Mouse (Mus musculus) midbrain, embryonic 10.5 days (tissue): Measurements from ENCODE around the gene Inpp5a. TPM values are rescaled to one million over a fixed set of nuclear protein-coding genes. Genes with fewer than 3 reads are reported as not detected.

Source experiments
- DNase-seq: peaks from one replicate; pipeline ENCODE4 v3.0.0-alpha.2; 2017; ENCODE audit warnings: low spot score
- H3K27ac ChIP-seq: fragments of 300-500 bp; sonication (generic); replicated peaks from 2 replicates; pipeline ENCODE4 v1.5.1; 2016; ENCODE audit warnings: mild to moderate bottlenecking
- H3K27me3 ChIP-seq: fragments of 300-500 bp; sonication (generic); 2 replicates; pipeline ENCODE4 v1.6.1; 2016; ENCODE audit warnings: low read depth, mild to moderate bottlenecking; ENCODE audit not compliant: poor library complexity, severe bottlenecking
- H3K36me3 ChIP-seq: fragments of 300-500 bp; sonication (generic); 2 replicates; pipeline ENCODE4 v1.6.1; 2016; ENCODE audit warnings: mild to moderate bottlenecking, moderate library complexity
- H3K4me1 ChIP-seq: fragments of 300-500 bp; sonication (generic); 2 replicates; pipeline ENCODE4 v1.6.1; 2016
- H3K4me3 ChIP-seq: fragments of 300-500 bp; sonication (generic); 2 replicates; pipeline ENCODE4 v1.5.1; 2016; ENCODE audit warnings: mild to moderate bottlenecking, moderate library complexity
- H3K9me3 ChIP-seq: fragments of 300-500 bp; sonication (generic); replicated peaks from 2 replicates; pipeline ENCODE4 v1.6.1; 2016; ENCODE audit warnings: mild to moderate bottlenecking
- WGBS: fragments of 180-500 bp; shearing (Covaris S2); methylation state at CpG from one replicate; pipeline ENCODE4 v1.1.7; 2016; 5-methylcytosine and 5-hydroxymethylcytosine counted together
- polyA plus RNA-seq: library from polyadenylated mRNA; unstranded; fragments of >200 nt; fragmentation: Nextera tagmentation; extraction: Ambion mirVana; gene quantifications from 2 replicates; pipeline ENCODE4 v1.2.1, GENCODE M21; 2016

Gene Inpp5a
- polyA plus RNA-seq, 1 experiment from 2014 or later, result 17.3 TPM

GRCm38 (mm10) chr7:139587919-139588318 is 199.0 kb downstream of the Inpp5a start:
- H3K36me3 ChIP-seq, result no peaks in the 10 kb centered on the region
- H3K4me1 ChIP-seq, result peaks cover 44% of the 10 kb centered on the region
- no peak overlapping the region for H3K27ac ChIP-seq
- H3K4me3 ChIP-seq, result no peak overlapping the region
- 35% methylated on average over 7 of the region's 7 CpGs for WGBS
- H3K9me3 ChIP-seq, result no peaks in the 10 kb centered on the region
- H3K27me3 ChIP-seq, result peaks cover 97% of the 10 kb centered on the region
- no peak for DNase-seq

DNA sequence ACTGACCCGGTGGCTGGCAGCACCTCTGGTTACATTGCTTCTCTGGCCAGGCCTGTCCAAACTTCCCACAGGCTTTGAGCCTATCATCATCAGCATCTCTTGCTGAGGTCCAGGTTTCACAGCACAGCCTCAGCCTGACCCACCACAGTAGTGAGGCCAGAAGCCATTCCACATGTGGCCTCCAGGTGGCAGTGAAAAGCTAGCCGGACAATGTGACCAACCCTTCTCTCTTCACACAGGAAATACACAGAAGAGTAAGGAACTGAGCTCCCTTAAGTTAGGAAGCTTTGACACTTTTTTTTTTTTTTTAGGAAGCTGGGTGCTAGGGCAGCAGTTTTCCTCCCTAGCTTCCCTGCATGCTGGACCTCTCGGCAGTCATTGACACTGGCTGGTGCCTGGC is 201.4 kb downstream of the Inpp5a start:
- Histone ChIP-seq H3K9me3 (no peaks in the 10 kb centered on the region), H3K27me3 (peaks cover 96% of the 10 kb centered on the region), H3K27ac (no peak overlapping the region), H3K4me1 (peaks cover 22% of the 10 kb centered on the region), H3K4me3 (no peak overlapping the region), H3K36me3 (no peaks in the 10 kb centered on the region)
- peak; percentile 62 for DNase-seq
- WGBS, result 43% methylated on average over 3 of the region's 3 CpGs

DNA sequence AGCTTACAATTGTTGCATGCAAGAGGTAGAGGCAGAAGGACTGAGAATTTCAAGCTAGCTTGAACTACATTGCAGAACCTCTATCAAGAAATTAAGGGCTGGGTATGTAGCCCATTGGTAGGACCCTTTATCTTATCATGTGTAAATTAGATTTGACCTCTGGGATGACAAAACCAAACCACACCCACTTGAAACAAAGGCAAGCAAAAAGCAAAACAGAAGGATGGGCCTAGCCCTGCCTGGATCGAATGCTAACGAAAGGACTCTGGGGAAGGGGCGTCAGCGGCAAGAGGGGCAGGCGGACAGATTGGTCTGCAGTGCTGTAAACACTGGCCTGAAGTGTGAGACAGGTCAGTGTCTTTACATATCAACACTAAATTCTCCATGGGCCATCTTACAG is 202.4 kb downstream of the Inpp5a start:
- H3K4me1 ChIP-seq, result peaks cover 12% of the 10 kb centered on the region
- H3K36me3 ChIP-seq, result no peaks in the 10 kb centered on the region
- H3K27me3 ChIP-seq, result peaks cover 93% of the 10 kb centered on the region
- 90% methylated on average over 5 of the region's 5 CpGs for WGBS
- H3K9me3 ChIP-seq, result no peaks in the 10 kb centered on the region
- DNase-seq, result no peak
- no peak overlapping the region for H3K4me3 ChIP-seq
- H3K27ac ChIP-seq, result no peak overlapping the region

GRCm38 (mm10) chr7:139595311-139595710 is 206.4 kb downstream of the Inpp5a start:
- no peaks in the 10 kb centered on the region for H3K4me1 ChIP-seq
- no peak overlapping the region for H3K4me3 ChIP-seq
- no peak for DNase-seq
- peaks cover 61% of the 10 kb centered on the region for H3K27me3 ChIP-seq
- no peaks in the 10 kb centered on the region for H3K9me3 ChIP-seq
- no peak overlapping the region for H3K27ac ChIP-seq
- WGBS, result 79% methylated on average over 6 of the region's 6 CpGs
- H3K36me3 ChIP-seq, result no peaks in the 10 kb centered on the region

DNA sequence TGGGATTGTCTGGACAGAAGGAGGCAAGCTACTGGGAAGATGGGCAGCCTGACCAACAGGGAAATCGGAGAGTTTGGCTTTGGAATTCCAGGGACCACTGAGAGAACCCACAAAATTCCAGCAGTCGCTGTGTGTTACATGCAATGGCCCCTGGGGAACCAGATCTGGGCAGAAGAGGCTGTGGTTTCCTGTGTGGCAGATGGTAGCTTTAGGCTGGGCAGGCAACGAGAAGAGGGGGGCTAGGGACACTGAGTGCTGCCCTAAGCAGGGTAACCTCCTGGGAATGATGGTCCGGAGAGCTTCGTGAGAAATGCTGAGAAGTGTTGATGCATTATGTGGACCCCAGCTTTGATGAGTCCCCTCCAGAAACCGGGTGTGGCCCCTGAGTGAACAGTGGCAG is 207.0 kb downstream of the Inpp5a start:
- Histone ChIP-seq H3K36me3 (no peaks in the 10 kb centered on the region), H3K9me3 (no peaks in the 10 kb centered on the region), H3K27me3 (peaks cover 61% of the 10 kb centered on the region), H3K27ac (no peak overlapping the region), H3K4me3 (no peak overlapping the region), H3K4me1 (no peaks in the 10 kb centered on the region)
- WGBS, result 77% methylated on average over 6 of the region's 6 CpGs
- DNase-seq, result no peak

GRCm38 (mm10) chr7:139610328-139610727 is 221.4 kb downstream of the Inpp5a start:
- no peak for DNase-seq
- H3K27ac ChIP-seq, result no peak overlapping the region
- H3K4me3 ChIP-seq, result no peak overlapping the region
- no peaks in the 10 kb centered on the region for H3K9me3 ChIP-seq
- WGBS, result 89% methylated on average over 2 of the region's 2 CpGs
- H3K4me1 ChIP-seq, result peaks cover under 1% of the 10 kb centered on the region; the same call in 1 of the 2 replicates
- peaks cover 27% of the 10 kb centered on the region for H3K27me3 ChIP-seq
- no peaks in the 10 kb centered on the region for H3K36me3 ChIP-seq

DNA sequence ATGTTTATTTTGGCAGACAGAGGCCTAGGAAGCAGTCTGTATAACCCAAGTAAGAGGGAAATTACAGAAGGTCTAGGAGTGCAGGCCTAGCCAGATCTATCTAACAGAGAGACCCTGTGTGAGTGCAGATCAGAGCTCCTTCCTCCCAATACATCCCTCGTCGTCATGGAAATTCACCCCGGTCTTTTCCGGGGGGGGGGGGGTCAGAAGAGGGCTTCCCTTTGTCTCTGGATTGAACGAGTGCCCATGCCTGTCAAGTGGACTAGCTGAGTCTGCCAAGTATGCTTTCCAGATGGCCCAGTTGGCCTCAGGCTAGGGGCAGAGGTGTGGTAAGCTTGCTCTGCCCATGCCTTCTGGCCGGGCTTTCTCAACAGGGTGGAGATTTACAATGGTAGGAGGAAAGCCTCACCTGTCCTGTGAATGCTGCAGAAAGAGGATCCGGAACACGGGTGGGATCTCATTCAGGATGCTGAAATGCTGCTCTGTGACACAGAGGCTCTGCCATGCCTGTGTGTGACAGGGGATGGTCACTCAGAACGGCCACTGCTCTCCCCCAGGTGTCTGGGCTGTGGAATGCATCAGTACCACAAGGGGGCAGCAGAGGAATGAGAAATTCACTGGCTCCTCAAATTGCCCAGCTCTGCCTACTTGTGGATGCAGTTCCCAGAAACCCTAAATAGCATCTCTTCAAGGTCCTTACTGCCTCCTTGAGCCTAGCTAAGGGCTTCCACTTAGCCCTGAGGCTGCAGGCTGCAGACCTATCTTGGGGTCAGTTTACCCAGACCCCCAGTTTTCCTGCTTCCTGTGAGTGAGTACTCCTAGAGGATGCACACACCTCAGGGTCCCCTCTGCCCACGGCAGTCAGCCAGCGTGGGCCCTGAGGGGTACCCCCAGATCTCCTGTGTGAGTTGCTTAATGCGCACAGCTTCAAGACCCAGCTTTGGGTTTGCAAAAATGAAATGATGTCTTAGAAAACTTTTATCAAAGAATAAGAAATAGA is 227.2 kb downstream of the Inpp5a start:
- no peaks in the 10 kb centered on the region for H3K36me3 ChIP-seq
- peaks cover 45% of the 10 kb centered on the region for H3K27me3 ChIP-seq
- peak; percentile 69 for DNase-seq
- WGBS, result 60% methylated on average over 12 of the region's 12 CpGs
- peaks cover 13% of the 10 kb centered on the region for H3K4me1 ChIP-seq
- H3K9me3 ChIP-seq, result no peaks in the 10 kb centered on the region
- H3K4me3 ChIP-seq, result no peak overlapping the region
- no peak overlapping the region for H3K27ac ChIP-seq

DNA sequence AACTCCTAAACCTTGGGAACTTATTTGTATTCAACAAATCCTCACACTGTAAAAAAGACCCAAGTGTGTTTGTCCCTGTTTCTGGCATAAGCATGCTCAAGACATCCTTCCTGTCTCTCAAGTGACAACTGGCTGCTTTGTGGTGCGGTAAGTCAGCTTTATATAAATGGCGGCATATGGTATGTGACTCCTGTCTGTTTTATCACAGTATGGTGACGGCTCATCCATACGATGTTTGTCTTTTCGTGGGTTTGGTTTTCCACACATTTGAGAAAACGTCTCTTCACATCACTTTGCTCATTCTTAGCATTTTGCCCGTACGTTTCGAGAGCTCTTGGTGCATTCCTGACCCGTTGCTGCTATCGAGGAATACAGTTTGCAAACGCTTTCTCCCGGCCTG is 233.7 kb downstream of the Inpp5a start:
- H3K9me3 ChIP-seq, result no peaks in the 10 kb centered on the region
- DNase-seq, result no peak
- no peaks in the 10 kb centered on the region for H3K4me1 ChIP-seq
- no peak overlapping the region for H3K27ac ChIP-seq
- no peak overlapping the region for H3K4me3 ChIP-seq
- WGBS, result 94% methylated on average over 13 of the region's 13 CpGs
- peaks cover 10% of the 10 kb centered on the region; the same call in 1 of the 2 replicates for H3K27me3 ChIP-seq
- no peaks in the 10 kb centered on the region for H3K36me3 ChIP-seq

GRCm38 (mm10) chr7:139625156-139625555 is 236.2 kb downstream of the Inpp5a start:
- 89% methylated on average over 9 of the region's 9 CpGs for WGBS
- DNase-seq, result no peak
- Histone ChIP-seq H3K4me1 (no peaks in the 10 kb centered on the region), H3K4me3 (no peak overlapping the region), H3K9me3 (no peaks in the 10 kb centered on the region), H3K36me3 (no peaks in the 10 kb centered on the region), H3K27me3 (no peaks in the 10 kb centered on the region), H3K27ac (no peak overlapping the region)

Other genes with a start within 250 kb of the Inpp5a start
- 5.3 and 7.3 TPM in 2 replicates for gene Lrrc27, start 176.1 kb upstream of the Inpp5a start, polyA plus RNA-seq
- gene Stk32c, start 175.8 kb upstream of the Inpp5a start, polyA plus RNA-seq, result 0.22 and 0.35 TPM in 2 replicates
- gene Pwwp2b, start 140.6 kb upstream of the Inpp5a start, polyA plus RNA-seq, result 4.3 and 4.4 TPM in 2 replicates
- gene Nkx6-2, start 193.7 kb downstream of the Inpp5a start, polyA plus RNA-seq, result 60.2 and 87.1 TPM in 2 replicates